Mouse (Mus musculus) cerebellum, adult 2 months (tissue): ENCODE data around the gene Polr1a.

ENCODE experiments used
- CTCF ChIP-seq: fragments of 200-500 bp; IDR thresholded peaks from 2 replicates; pipeline ENCODE4 v1.5.1; 2011; ENCODE audit warnings: low read depth, mild to moderate bottlenecking, control low read depth, low read length, moderate library complexity, borderline replicate concordance; ENCODE audit not compliant: insufficient read depth
- POLR2A ChIP-seq: fragments of 200-500 bp; IDR thresholded peaks from 2 replicates; pipeline ENCODE4 v1.6.1; 2011; ENCODE audit warnings: low read length, control low read depth, borderline replicate concordance; ENCODE audit not compliant: insufficient read depth

- TF ChIP-seq POLR2A (no peak), CTCF (no peak)
Observed at GRCm38 (mm10) chr6:71991190-71991932, 82.5 kb downstream of the Polr1a start.
